Mouse (Mus musculus): Measurements from ENCODE around the gene Slc31a2. TPM values are rescaled to one million over a fixed set of nuclear protein-coding genes. Genes with fewer than 3 reads are reported as not detected.

Gene Slc31a2
- total and polyA plus RNA-seq, 3 experiments: 0.13 to 5.7 (median 4.4) TPM

- peaks cover 89% of the 10 kb centered on the region for H3K36me3 ChIP-seq (replicated peaks)
- no peak overlapping the region for H3K4me3 ChIP-seq (ENCODE audit: low read depth, low read length)
- TF ChIP-seq TAL1 (conservative IDR thresholded peaks at IDR 0.05; ENCODE audit: low read depth, low read length) (no peak), GATA1 (IDR thresholded peaks at IDR 0.05; ENCODE audit: borderline replicate concordance, low read length) (no peak), POLR2AphosphoS5 (IDR thresholded peaks at IDR 0.05; ENCODE audit: insufficient replicate concordance, low read depth, low read length) (no peak), CTCF (IDR thresholded peaks at IDR 0.05; ENCODE audit: low read depth, low read length) (no peak), GATA2 (IDR thresholded peaks at IDR 0.05; ENCODE audit: borderline replicate concordance, low read depth, low read length) (no peak)
- H3K4me1 ChIP-seq (ENCODE audit: insufficient read depth, low read depth, low read length): peaks cover 3% of the 10 kb centered on the region
- DNase-seq (ENCODE audit: low spot score): no peak
- no peaks in the 10 kb centered on the region for H3K9me3 ChIP-seq (replicated peaks)
- H3K27me3 ChIP-seq (ENCODE audit: insufficient read depth, low read length): no peaks in the 10 kb centered on the region
- ATAC-seq (ENCODE audit: extremely low read depth, insufficient number of reproducible peaks, low FRiP score, poor library complexity, severe bottlenecking): no peak
These were observed 54.1 kb downstream of the Slc31a2 start for GRCm38 (mm10) chr4:62316456-62316855.

- Histone ChIP-seq H3K9me3 (replicated peaks) (no peaks in the 10 kb centered on the region), H3K27me3 (ENCODE audit: insufficient read depth, low read length) (no peaks in the 10 kb centered on the region), H3K4me3 (ENCODE audit: low read depth, low read length) (no peak overlapping the region), H3K4me1 (ENCODE audit: insufficient read depth, low read depth, low read length) (peaks cover 9% of the 10 kb centered on the region), H3K36me3 (replicated peaks) (peaks cover 90% of the 10 kb centered on the region)
- TF ChIP-seq CTCF (IDR thresholded peaks at IDR 0.05; ENCODE audit: low read depth, low read length): no peak
- no peak for TF ChIP-seq GATA1 (IDR thresholded peaks at IDR 0.05; ENCODE audit: borderline replicate concordance, low read length)
- no peak for TF ChIP-seq TAL1 (conservative IDR thresholded peaks at IDR 0.05; ENCODE audit: low read depth, low read length)
- TF ChIP-seq GATA2 (IDR thresholded peaks at IDR 0.05; ENCODE audit: borderline replicate concordance, low read depth, low read length): no peak
- no peak for TF ChIP-seq POLR2AphosphoS5 (IDR thresholded peaks at IDR 0.05; ENCODE audit: insufficient replicate concordance, low read depth, low read length)
- DNase-seq (ENCODE audit: low spot score) (no peak), ATAC-seq (ENCODE audit: extremely low read depth, insufficient number of reproducible peaks, low FRiP score, poor library complexity, severe bottlenecking) (no peak)
These were observed 55.9 kb downstream of the Slc31a2 start for GRCm38 (mm10) chr4:62318294-62318693.

- ATAC-seq (ENCODE audit: extremely low read depth, insufficient number of reproducible peaks, low FRiP score, poor library complexity, severe bottlenecking): peak; percentile 49
- Histone ChIP-seq H3K4me1 (ENCODE audit: insufficient read depth, low read depth, low read length) (peaks cover 6% of the 10 kb centered on the region), H3K27me3 (ENCODE audit: insufficient read depth, low read length) (no peaks in the 10 kb centered on the region), H3K9me3 (replicated peaks) (no peaks in the 10 kb centered on the region), H3K4me3 (ENCODE audit: low read depth, low read length) (no peak overlapping the region), H3K36me3 (replicated peaks) (peaks cover 99% of the 10 kb centered on the region)
- DNase-seq (ENCODE audit: low spot score): no peak
- TF ChIP-seq POLR2AphosphoS5 (IDR thresholded peaks at IDR 0.05; ENCODE audit: insufficient replicate concordance, low read depth, low read length): no peak
These were observed 60.3 kb downstream of the Slc31a2 start for GRCm38 (mm10) chr4:62322684-62323083.

- Histone ChIP-seq H3K4me1 (ENCODE audit: insufficient read depth, low read depth, low read length) (peaks cover 9% of the 10 kb centered on the region), H3K36me3 (replicated peaks) (peaks cover 94% of the 10 kb centered on the region), H3K27me3 (ENCODE audit: insufficient read depth, low read length) (no peaks in the 10 kb centered on the region), H3K9me3 (replicated peaks) (no peaks in the 10 kb centered on the region), H3K4me3 (ENCODE audit: low read depth, low read length) (no peak overlapping the region)
- DNase-seq (ENCODE audit: low spot score) (no peak), ATAC-seq (ENCODE audit: extremely low read depth, insufficient number of reproducible peaks, low FRiP score, poor library complexity, severe bottlenecking) (no peak)
- TF ChIP-seq POLR2AphosphoS5 (IDR thresholded peaks at IDR 0.05; ENCODE audit: insufficient replicate concordance, low read depth, low read length) (no peak), GATA2 (IDR thresholded peaks at IDR 0.05; ENCODE audit: borderline replicate concordance, low read depth, low read length) (no peak), TAL1 (conservative IDR thresholded peaks at IDR 0.05; ENCODE audit: low read depth, low read length) (no peak), CTCF (IDR thresholded peaks at IDR 0.05; ENCODE audit: low read depth, low read length) (no peak), GATA1 (IDR thresholded peaks at IDR 0.05; ENCODE audit: borderline replicate concordance, low read length) (no peak)
These were observed 63.7 kb downstream of the Slc31a2 start for GRCm38 (mm10) chr4:62326111-62326510.

- Histone ChIP-seq H3K27me3 (ENCODE audit: insufficient read depth, low read length) (no peaks in the 10 kb centered on the region), H3K4me1 (ENCODE audit: insufficient read depth, low read depth, low read length) (peaks cover 3% of the 10 kb centered on the region; the same call in 1 of the 2 replicates), H3K9me3 (replicated peaks) (no peaks in the 10 kb centered on the region), H3K4me3 (ENCODE audit: low read depth, low read length) (no peak overlapping the region), H3K36me3 (replicated peaks) (peaks cover 93% of the 10 kb centered on the region)
- DNase-seq (ENCODE audit: low spot score) (no peak), ATAC-seq (ENCODE audit: extremely low read depth, insufficient number of reproducible peaks, low FRiP score, poor library complexity, severe bottlenecking) (peak; percentile 37; the same call in 1 of the 2 replicates)
- TF ChIP-seq GATA1 (IDR thresholded peaks at IDR 0.05; ENCODE audit: borderline replicate concordance, low read length) (no peak), GATA2 (IDR thresholded peaks at IDR 0.05; ENCODE audit: borderline replicate concordance, low read depth, low read length) (no peak), TAL1 (conservative IDR thresholded peaks at IDR 0.05; ENCODE audit: low read depth, low read length) (no peak), POLR2AphosphoS5 (IDR thresholded peaks at IDR 0.05; ENCODE audit: insufficient replicate concordance, low read depth, low read length) (no peak), CTCF (IDR thresholded peaks at IDR 0.05; ENCODE audit: low read depth, low read length) (no peak)
These were observed 66.7 kb downstream of the Slc31a2 start for GRCm38 (mm10) chr4:62328941-62329660.

- TF ChIP-seq CTCF (IDR thresholded peaks at IDR 0.05; ENCODE audit: low read depth, low read length) (no peak), TAL1 (conservative IDR thresholded peaks at IDR 0.05; ENCODE audit: low read depth, low read length) (no peak), GATA2 (IDR thresholded peaks at IDR 0.05; ENCODE audit: borderline replicate concordance, low read depth, low read length) (no peak), POLR2AphosphoS5 (IDR thresholded peaks at IDR 0.05; ENCODE audit: insufficient replicate concordance, low read depth, low read length) (no peak), GATA1 (IDR thresholded peaks at IDR 0.05; ENCODE audit: borderline replicate concordance, low read length) (no peak)
- H3K9me3 ChIP-seq (replicated peaks): no peaks in the 10 kb centered on the region
- DNase-seq (ENCODE audit: low spot score) (no peak), ATAC-seq (ENCODE audit: extremely low read depth, insufficient number of reproducible peaks, low FRiP score, poor library complexity, severe bottlenecking) (no peak)
- peaks cover 3% of the 10 kb centered on the region; the same call in 1 of the 2 replicates for H3K4me1 ChIP-seq (ENCODE audit: insufficient read depth, low read depth, low read length)
- no peaks in the 10 kb centered on the region for H3K27me3 ChIP-seq (ENCODE audit: insufficient read depth, low read length)
- H3K4me3 ChIP-seq (ENCODE audit: low read depth, low read length): no peak overlapping the region
- H3K36me3 ChIP-seq (replicated peaks): peaks cover 89% of the 10 kb centered on the region
These were observed 69.6 kb downstream of the Slc31a2 start for GRCm38 (mm10) chr4:62331977-62332376.

All from G1E (cell line).